Mouse (Mus musculus) stomach, embryonic 16.5 days (tissue): ENCODE results near the gene Adamts4. TPM values are rescaled to one million over a fixed set of nuclear protein-coding genes. Genes with fewer than 3 reads are reported as not detected.

ENCODE experiments used
- ATAC-seq: fragments of 200-750 bp; cut with Nextera tagmentation; 2 replicates; pipeline ENCODE4 v1.8.0; 2017; ENCODE audit warnings: moderate number of reproducible peaks, moderate TSS enrichment; ENCODE audit not compliant: insufficient read depth, low FRiP score
- H3K27ac ChIP-seq: fragments of 300-500 bp; sonication (generic); 2 replicates; pipeline ENCODE4 v1.5.1; 2014; ENCODE audit warnings: low read length
- H3K27me3 ChIP-seq: fragments of 300-500 bp; sonication (generic); 2 replicates; pipeline ENCODE4 v1.6.1; 2014; ENCODE audit warnings: low read length, control low read depth, mixed read lengths; ENCODE audit not compliant: control insufficient read depth, insufficient read depth
- H3K36me3 ChIP-seq: fragments of 300-500 bp; sonication (generic); 2 replicates; pipeline ENCODE4 v1.6.1; 2014; ENCODE audit warnings: low read length; ENCODE audit not compliant: control insufficient read depth, insufficient read depth
- H3K4me1 ChIP-seq: fragments of 300-500 bp; sonication (generic); 2 replicates; pipeline ENCODE4 v1.6.1; 2014; ENCODE audit warnings: low read length, control low read depth, mixed read lengths; ENCODE audit not compliant: control insufficient read depth, insufficient read depth
- H3K4me2 ChIP-seq: fragments of 300-500 bp; sonication (generic); 2 replicates; pipeline ENCODE4 v1.6.1; 2014; ENCODE audit warnings: low read depth, low read length, mixed read lengths
- H3K4me3 ChIP-seq: fragments of 300-500 bp; sonication (generic); replicated peaks from 2 replicates; pipeline ENCODE4 v1.5.1; 2014; ENCODE audit warnings: mild to moderate bottlenecking, low read length
- H3K9ac ChIP-seq: fragments of 300-500 bp; sonication (generic); 2 replicates; pipeline ENCODE4 v1.6.1; 2014; ENCODE audit warnings: low read length
- H3K9me3 ChIP-seq: fragments of 300-500 bp; sonication (generic); replicated peaks from 2 replicates; pipeline ENCODE4 v1.6.1; 2016; ENCODE audit warnings: low read length, control low read depth; ENCODE audit not compliant: control insufficient read depth
- WGBS: fragments of 180-500 bp; shearing (Covaris S2); extraction: QIAGEN DNeasy Blood & Tissue Kit; methylation state at CpG from one replicate; pipeline ENCODE4 v1.1.7; 2014; 5-methylcytosine and 5-hydroxymethylcytosine counted together
- polyA plus RNA-seq: library from polyadenylated mRNA; unstranded; fragments of >200 nt; fragmentation: Nextera tagmentation; extraction: Ambion mirVana; gene quantifications from 2 replicates; pipeline ENCODE4 v1.2.1, GENCODE M21; 2015

The Adamts4 gene
- polyA plus RNA-seq, 1 experiment from 2014 or later: 11.0 TPM

GRCm38 (mm10) chr1:171216241-171216955, 33.8 kb upstream of the Adamts4 start:
- Histone ChIP-seq H3K36me3 (peaks cover 10% of the 10 kb centered on the region; the same call in 1 of the 2 replicates), H3K27ac (no peak overlapping the region), H3K4me2 (no peak overlapping the region), H3K4me3 (no peak overlapping the region), H3K9me3 (no peaks in the 10 kb centered on the region), H3K4me1 (peaks cover 6% of the 10 kb centered on the region), H3K9ac (no peak overlapping the region), H3K27me3 (no peaks in the 10 kb centered on the region)
- 86% methylated on average over 18 of the region's 18 CpGs for WGBS
- no peak for ATAC-seq

- Histone ChIP-seq H3K4me2 (peak overlapping the region; percentile 81), H3K9ac (no peak overlapping the region), H3K4me3 (no peak overlapping the region; the same call in 1 of the 2 replicates), H3K9me3 (no peaks in the 10 kb centered on the region), H3K27me3 (no peaks in the 10 kb centered on the region), H3K36me3 (peaks cover 10% of the 10 kb centered on the region; the same call in 1 of the 2 replicates), H3K4me1 (peaks cover 15% of the 10 kb centered on the region), H3K27ac (no peak overlapping the region)
- ATAC-seq: no peak
- WGBS: 9% methylated on average over 10 of the region's 10 CpGs
Measured at GRCm38 (mm10) chr1:171220871-171221270, 29.4 kb upstream of the Adamts4 start.

GRCm38 (mm10) chr1:171221281-171222193, 28.7 kb upstream of the Adamts4 start:
- WGBS: 6% methylated on average over 22 of the region's 22 CpGs
- H3K27ac ChIP-seq: peak overlapping the region; percentile 11; the same call in 1 of the 2 replicates
- 0 out of 2 replicates have a peak, but pooled peaks have one; percentile 0 for ATAC-seq

GRCm38 (mm10) chr1:171222238-171223155, 27.7 kb upstream of the Adamts4 start, which contains the start of gene Tomm40l:
Gene Tomm40l, minus strand, starts transcription at chr1:171222514.
- Histone ChIP-seq H3K4me2 (peak within 1 kb of the TSS; percentile 81), H3K9me3 (no peaks in the 10 kb centered on the region), H3K36me3 (peaks cover 10% of the 10 kb centered on the region; the same call in 1 of the 2 replicates), H3K4me3 (peak within 1 kb of the TSS; percentile 65), H3K27me3 (no peaks in the 10 kb centered on the region), H3K4me1 (peaks cover 15% of the 10 kb centered on the region), H3K27ac (peak within 1 kb of the TSS; percentile 77), H3K9ac (peak within 1 kb of the TSS; percentile 73)
- ATAC-seq: peak; percentile 99
- 2% methylated on average over 28 of the region's 28 CpGs for WGBS

More at GRCm38 (mm10) chr1:171221281-171222193, 28.7 kb upstream of the Adamts4 start:
- no peaks in the 10 kb centered on the region for H3K27me3 ChIP-seq
- H3K9me3 ChIP-seq: no peaks in the 10 kb centered on the region
- peaks cover 15% of the 10 kb centered on the region for H3K4me1 ChIP-seq
- H3K9ac ChIP-seq: peak overlapping the region; percentile 73
- peak overlapping the region; percentile 65 for H3K4me3 ChIP-seq
- H3K36me3 ChIP-seq: peaks cover 10% of the 10 kb centered on the region; the same call in 1 of the 2 replicates
- H3K4me2 ChIP-seq: peak overlapping the region; percentile 81

DNA sequence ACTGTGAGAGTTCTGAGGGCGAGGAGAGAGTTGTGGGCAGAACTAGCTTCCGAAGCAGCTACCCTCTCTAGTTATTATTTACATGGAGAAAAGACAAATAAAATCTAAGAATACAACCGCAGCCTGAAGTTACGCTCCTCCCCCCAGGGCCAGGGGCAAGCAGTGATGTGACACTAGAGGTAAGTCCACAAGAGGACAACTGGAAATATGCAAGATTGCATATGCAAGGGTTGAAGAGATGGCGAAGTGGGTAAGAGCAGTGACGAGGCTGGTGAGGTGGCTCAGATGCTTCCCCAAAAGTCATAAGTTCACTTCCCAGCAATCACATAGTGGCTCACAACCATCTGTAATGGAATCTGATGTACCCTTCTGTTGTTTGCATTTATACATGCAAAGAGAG, 27.1 kb upstream of the Adamts4 start:
- no peaks in the 10 kb centered on the region for H3K27me3 ChIP-seq
- H3K4me1 ChIP-seq: peaks cover 15% of the 10 kb centered on the region
- peak overlapping the region; percentile 77 for H3K27ac ChIP-seq
- WGBS: 73% methylated on average over 6 of the region's 6 CpGs
- H3K4me2 ChIP-seq: peak overlapping the region; percentile 53
- H3K9ac ChIP-seq: peak overlapping the region; percentile 72
- peaks cover 10% of the 10 kb centered on the region; the same call in 1 of the 2 replicates for H3K36me3 ChIP-seq
- no peaks in the 10 kb centered on the region for H3K9me3 ChIP-seq
- peak overlapping the region; percentile 65 for H3K4me3 ChIP-seq
- no peak for ATAC-seq

DNA sequence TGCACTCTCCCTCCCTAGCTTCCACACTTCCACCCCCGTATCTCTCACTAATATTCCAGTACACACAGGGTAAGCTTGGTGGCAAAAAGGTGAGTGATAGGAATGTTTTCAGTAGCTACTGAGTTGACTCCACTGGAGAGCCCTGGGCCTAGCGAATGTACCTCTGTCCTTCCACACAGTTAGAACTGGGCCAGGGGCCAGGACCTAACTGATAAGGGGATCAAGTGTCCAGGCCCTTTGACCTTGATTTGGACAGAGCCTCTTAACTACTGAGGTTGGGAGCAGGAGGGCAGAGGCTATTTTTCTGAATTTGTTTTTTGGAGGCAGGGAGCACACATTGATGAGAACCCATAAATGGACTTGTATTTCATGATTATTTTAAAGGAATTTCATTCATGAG, 26.4 kb upstream of the Adamts4 start:
- ATAC-seq: no peak
- Histone ChIP-seq H3K9me3 (no peaks in the 10 kb centered on the region), H3K36me3 (peaks cover 4% of the 10 kb centered on the region; the same call in 1 of the 2 replicates), H3K27me3 (no peaks in the 10 kb centered on the region), H3K4me1 (peaks cover 15% of the 10 kb centered on the region), H3K4me2 (no peak overlapping the region), H3K27ac (no peak overlapping the region), H3K4me3 (no peak overlapping the region), H3K9ac (no peak overlapping the region)
- WGBS: 69% methylated on average over 2 of the region's 2 CpGs

DNA sequence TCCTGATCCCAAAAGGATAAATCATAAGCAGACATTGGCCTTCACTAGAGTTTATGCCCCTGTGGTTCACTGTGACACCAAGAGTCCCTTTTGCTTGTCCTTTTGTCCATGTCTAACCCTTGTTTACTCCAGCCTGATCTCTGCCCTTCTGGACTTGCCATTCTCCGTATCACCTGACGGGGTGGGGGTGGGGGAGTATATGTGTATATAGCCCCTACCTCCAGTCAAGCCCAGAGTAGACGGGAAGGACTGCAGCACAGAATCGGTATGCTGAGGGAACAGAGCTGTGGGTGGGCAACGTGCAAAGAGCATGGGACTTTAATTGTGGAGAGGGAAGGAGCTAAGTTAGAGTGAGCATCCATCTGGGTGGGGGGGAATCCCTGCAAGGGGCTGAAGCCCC, 25.4 kb upstream of the Adamts4 start, which contains the start of gene Apoa2:
Apoa2 (plus strand) TSS at position 198 of the 400 bp plus-strand sequence.
- Histone ChIP-seq H3K4me3 (no peak within 1 kb of the TSS), H3K36me3 (no peaks in the 10 kb centered on the region), H3K27ac (no peak within 1 kb of the TSS), H3K4me1 (peaks cover 15% of the 10 kb centered on the region), H3K9me3 (no peaks in the 10 kb centered on the region), H3K27me3 (no peaks in the 10 kb centered on the region), H3K9ac (no peak within 1 kb of the TSS), H3K4me2 (no peak within 1 kb of the TSS)
- WGBS: 68% methylated on average over 5 of the region's 5 CpGs
- ATAC-seq: no peak

- Histone ChIP-seq H3K4me1 (0 out of 2 replicates have a peak, but pooled peaks cover 6% of the 10 kb centered on the region), H3K4me3 (no peak overlapping the region), H3K27me3 (no peaks in the 10 kb centered on the region), H3K9ac (no peak overlapping the region), H3K36me3 (no peaks in the 10 kb centered on the region), H3K27ac (no peak overlapping the region), H3K9me3 (no peaks in the 10 kb centered on the region), H3K4me2 (no peak overlapping the region)
- 59% methylated on average over 4 of the region's 4 CpGs for WGBS
- no peak for ATAC-seq
Measured at GRCm38 (mm10) chr1:171226780-171227179, 23.4 kb upstream of the Adamts4 start.
